Mouse (Mus musculus) liver, adult 2 months (tissue): ENCODE measurements around the gene Rara.

ENCODE experiments used
- CTCF ChIP-seq: fragments of 200-500 bp; IDR thresholded peaks from 2 replicates; pipeline ENCODE4 v1.5.1; 2011; ENCODE audit warnings: low read depth, low read length, control low read depth
- POLR2A ChIP-seq: fragments of 200-500 bp; IDR thresholded peaks from 2 replicates; pipeline ENCODE4 v1.6.1; 2011; ENCODE audit warnings: low read length, control low read depth; ENCODE audit not compliant: insufficient read depth; ENCODE audit errors: extremely low read depth

GRCm38 (mm10) chr11:99019844-99020243 lies 92.2 kb downstream of the Rara start:
- TF ChIP-seq CTCF (no peak), POLR2A (no peak)
